Mouse (Mus musculus) neutrophil, adult 65 days (primary cell): ENCODE data around the gene Zfp992. TPM values are rescaled to one million over a fixed set of nuclear protein-coding genes. Genes with fewer than 3 reads are reported as not detected.

Experiments
- total RNA-seq: library from RNA; stranded (reverse); gene quantifications from 2 replicates; pipeline ENCODE4 v1.2.4, GENCODE M21; 2023

Gene Zfp992
- total RNA-seq: 2.3 and 2.7 TPM in 2 replicates

GRCm38 (mm10) chr4:146448950-146449349 lies at the start of gene Zfp992:
Gene Zfp992, plus strand, starts transcription at chr4:146449023.

GRCm38 (mm10) chr4:146501727-146502126 lies 52.9 kb downstream of the Zfp992 start, which contains the start of gene Zfp981:
Gene Zfp981, plus strand, starts transcription at chr4:146502027.

Other genes starting within 250 kb of the Zfp992 start
- 0.41 TPM in 1 of 2 replicates, not detected in the other for gene Zfp981, start 53.0 kb downstream of the Zfp992 start, total RNA-seq
- gene Zfp993, start 161.9 kb downstream of the Zfp992 start, total RNA-seq: 3.1 TPM in 1 of 2 replicates, not detected in the other